Mouse (Mus musculus) myocyte (in vitro differentiated cells): ENCODE data around the gene Mcm3ap.

ENCODE experiments used
- MAX ChIP-seq: IDR thresholded peaks from one replicate; pipeline ENCODE4 v1.6.1; 2011; ENCODE audit warnings: low read depth, mild to moderate bottlenecking, control low read depth
- POLR2A ChIP-seq: IDR thresholded peaks from one replicate; pipeline ENCODE4 v1.6.1; 2011; ENCODE audit warnings: low read depth, mild to moderate bottlenecking, control low read depth, moderate library complexity; ENCODE audit not compliant: insufficient read length
- SRF ChIP-seq: IDR thresholded peaks from one replicate; pipeline ENCODE4 v1.6.1; 2011; ENCODE audit warnings: low read depth; ENCODE audit not compliant: control insufficient read depth, insufficient read length
- TCF12 ChIP-seq: IDR thresholded peaks from one replicate; pipeline ENCODE4 v1.6.1; 2011; ENCODE audit warnings: mild to moderate bottlenecking, control low read depth; ENCODE audit not compliant: poor library complexity, insufficient read depth, severe bottlenecking
- USF1 ChIP-seq: IDR thresholded peaks from one replicate; pipeline ENCODE4 v1.6.1; 2011; ENCODE audit warnings: low read depth, mild to moderate bottlenecking, control low read depth, moderate library complexity

DNA sequence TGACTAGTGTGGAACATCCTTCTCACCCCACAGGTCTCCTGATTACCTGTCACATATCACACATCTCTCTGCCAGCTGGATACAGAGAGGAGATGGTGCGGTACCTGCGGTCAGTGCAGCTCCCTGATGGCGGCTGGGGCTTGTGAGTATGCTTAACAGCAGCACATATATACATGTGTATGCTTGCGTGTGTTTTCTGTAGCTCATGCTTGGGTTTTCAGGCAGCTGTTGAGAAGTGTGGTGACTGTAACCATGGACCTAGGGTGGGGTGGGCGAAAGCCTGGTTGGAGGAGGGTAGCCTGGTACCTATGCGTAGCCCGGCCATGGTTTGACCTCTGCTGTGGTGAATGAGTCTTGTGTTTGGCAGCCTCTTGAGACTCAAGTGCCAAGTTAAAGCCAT lies 66.8 kb downstream of the Mcm3ap start:
- TF ChIP-seq POLR2A, result no peak
- no peak for TF ChIP-seq USF1
- no peak for TF ChIP-seq SRF
- TF ChIP-seq TCF12, result no peak
- TF ChIP-seq MAX, result no peak
